Mouse (Mus musculus) kidney, postnatal 0 days (tissue): ENCODE measurements around the gene Gm37240. TPM values are rescaled to one million over a fixed set of nuclear protein-coding genes. Genes with fewer than 3 reads are reported as not detected.

Experiments used
- ATAC-seq: fragments of 200-750 bp; cut with Nextera tagmentation; replicated peaks from 2 replicates; pipeline ENCODE4 v1.8.0; 2017; ENCODE audit warnings: low read depth, moderate number of reproducible peaks, moderate TSS enrichment, moderate library complexity; ENCODE audit not compliant: low FRiP score
- DNase-seq: peaks from one replicate; pipeline ENCODE4 v3.0.0-alpha.2; 2016; ENCODE audit warnings: low spot score
- H3K27ac ChIP-seq: fragments of 300-500 bp; sonication (generic); 2 replicates; pipeline ENCODE4 v1.5.1; 2014; ENCODE audit warnings: mild to moderate bottlenecking
- H3K27me3 ChIP-seq: fragments of 300-500 bp; sonication (generic); 2 replicates; pipeline ENCODE4 v1.6.1; 2014; ENCODE audit warnings: low read length, mixed read lengths; ENCODE audit not compliant: insufficient read depth
- H3K36me3 ChIP-seq: fragments of 300-500 bp; sonication (generic); 2 replicates; pipeline ENCODE4 v1.6.1; 2014; ENCODE audit warnings: low read length, mixed read lengths; ENCODE audit not compliant: insufficient read depth
- H3K4me1 ChIP-seq: fragments of 300-500 bp; sonication (generic); replicated peaks from 2 replicates; pipeline ENCODE4 v1.6.1; 2014; ENCODE audit warnings: antibody characterized with exemption, low read length, mixed read lengths; ENCODE audit not compliant: insufficient read depth
- H3K4me2 ChIP-seq: fragments of 300-500 bp; sonication (generic); 2 replicates; pipeline ENCODE4 v1.6.1; 2014; ENCODE audit warnings: mild to moderate bottlenecking, low read length, moderate library complexity, mixed read lengths
- H3K4me3 ChIP-seq: fragments of 300-500 bp; sonication (generic); replicated peaks from 2 replicates; pipeline ENCODE4 v1.5.1; 2014; ENCODE audit warnings: low read depth, low read length
- H3K9ac ChIP-seq: fragments of 300-500 bp; sonication (generic); 2 replicates; pipeline ENCODE4 v1.6.1; 2014; ENCODE audit warnings: low read depth, low read length
- H3K9me3 ChIP-seq: fragments of 300-500 bp; sonication (generic); replicated peaks from 2 replicates; pipeline ENCODE4 v1.6.1; 2016; ENCODE audit warnings: low read length, inconsistent platforms, mixed read lengths
- CTCF ChIP-seq: IDR thresholded peaks from 2 replicates; pipeline ENCODE4 v1.5.1; 2016; ENCODE audit warnings: antibody characterized with exemption, low read depth, mild to moderate bottlenecking, moderate library complexity
- WGBS: fragments of 180-500 bp; shearing (Covaris S2); extraction: QIAGEN DNeasy Blood & Tissue Kit; methylation state at CpG from one replicate; pipeline ENCODE4 v1.1.7; 2014; 5-methylcytosine and 5-hydroxymethylcytosine counted together
- polyA plus RNA-seq: library from polyadenylated mRNA; unstranded; fragments of >200 nt; fragmentation: Nextera tagmentation; extraction: Ambion mirVana; gene quantifications from 2 replicates; pipeline ENCODE4 v1.2.1, GENCODE M21; 2015

Gm37240 gene
- polyA plus RNA-seq, 1 experiment from 2014 or later, result 10.8 TPM

DNA sequence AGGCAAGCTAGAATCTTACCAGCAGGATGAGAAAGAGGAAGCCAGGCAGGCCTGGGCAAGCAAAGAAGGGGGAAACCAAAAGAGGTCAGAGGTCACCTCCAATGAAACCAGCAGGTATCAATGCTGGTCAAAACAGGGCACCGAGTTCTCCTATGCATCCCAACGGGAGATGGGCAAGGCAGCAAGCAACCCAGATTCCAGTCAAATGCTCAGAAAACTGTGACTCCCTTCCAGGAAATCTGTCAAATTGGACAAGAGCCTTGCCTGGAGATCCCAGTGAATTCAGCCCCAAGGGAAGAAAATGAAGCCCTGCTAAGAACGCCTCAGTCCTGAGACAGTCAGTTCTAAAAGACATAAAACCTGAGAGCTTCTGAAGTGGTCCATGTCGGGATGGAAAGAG is 437.9 kb downstream of the Gm37240 start:
- no peak overlapping the region for H3K4me3 ChIP-seq
- H3K4me2 ChIP-seq, result no peak overlapping the region
- no peaks in the 10 kb centered on the region for H3K36me3 ChIP-seq
- WGBS, result 73% methylated on average over 4 of the region's 4 CpGs
- no peaks in the 10 kb centered on the region for H3K4me1 ChIP-seq
- no peak overlapping the region for H3K9ac ChIP-seq
- H3K9me3 ChIP-seq, result no peaks in the 10 kb centered on the region
- DNase-seq (no peak), ATAC-seq (no peak)
- no peak for TF ChIP-seq CTCF
- no peak overlapping the region for H3K27ac ChIP-seq
- no peaks in the 10 kb centered on the region for H3K27me3 ChIP-seq

DNA sequence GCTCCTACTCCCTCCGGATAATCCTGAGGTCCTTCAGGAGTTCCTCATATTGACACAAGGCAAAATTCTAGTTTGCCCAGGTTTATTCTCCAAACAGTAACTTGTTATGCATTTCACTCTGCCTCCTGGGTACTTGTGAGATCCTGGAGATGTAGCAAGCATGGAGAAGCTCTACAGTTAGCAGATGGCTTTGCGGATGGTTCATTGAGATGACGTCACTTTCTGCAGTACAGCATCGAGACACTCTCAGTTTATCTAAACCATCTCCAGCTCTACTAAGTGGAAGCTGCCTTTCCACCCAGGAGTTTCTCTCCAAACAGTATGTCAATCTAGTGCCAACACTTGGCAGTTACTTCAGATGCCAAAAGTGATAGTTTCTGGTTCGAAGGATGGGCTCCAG is 444.5 kb downstream of the Gm37240 start:
- Histone ChIP-seq H3K9ac (no peak overlapping the region), H3K4me1 (no peaks in the 10 kb centered on the region), H3K36me3 (no peaks in the 10 kb centered on the region), H3K4me3 (no peak overlapping the region), H3K27me3 (no peaks in the 10 kb centered on the region), H3K27ac (no peak overlapping the region), H3K9me3 (no peaks in the 10 kb centered on the region), H3K4me2 (no peak overlapping the region)
- TF ChIP-seq CTCF, result no peak
- 92% methylated on average over 5 of the region's 5 CpGs for WGBS
- no peak for ATAC-seq
- no peak for DNase-seq

DNA sequence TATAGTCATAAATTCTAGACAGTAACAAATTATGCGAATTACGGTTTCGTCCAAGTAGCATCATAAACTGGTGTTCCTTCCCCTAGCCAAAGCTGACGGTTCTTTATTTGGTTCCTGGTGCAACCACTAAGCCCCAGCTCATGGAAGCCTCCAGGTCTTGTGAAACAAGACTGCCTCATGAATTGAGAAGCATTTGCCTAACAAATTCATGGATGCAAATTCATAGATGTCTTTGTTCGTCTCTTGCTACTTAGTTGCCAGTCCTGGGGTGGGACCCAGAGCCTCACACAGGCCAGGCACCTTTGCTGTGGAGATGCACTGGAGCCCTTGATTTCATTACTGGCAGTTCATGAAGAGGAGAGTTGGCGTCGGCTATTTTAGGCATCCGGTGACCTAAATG is 445.1 kb downstream of the Gm37240 start:
- Histone ChIP-seq H3K4me2 (no peak overlapping the region), H3K9me3 (no peaks in the 10 kb centered on the region), H3K36me3 (no peaks in the 10 kb centered on the region), H3K27me3 (no peaks in the 10 kb centered on the region), H3K9ac (no peak overlapping the region), H3K27ac (no peak overlapping the region), H3K4me1 (no peaks in the 10 kb centered on the region), H3K4me3 (no peak overlapping the region)
- WGBS, result 90% methylated on average over 8 of the region's 8 CpGs
- no peak for ATAC-seq
- no peak for TF ChIP-seq CTCF
- no peak for DNase-seq

DNA sequence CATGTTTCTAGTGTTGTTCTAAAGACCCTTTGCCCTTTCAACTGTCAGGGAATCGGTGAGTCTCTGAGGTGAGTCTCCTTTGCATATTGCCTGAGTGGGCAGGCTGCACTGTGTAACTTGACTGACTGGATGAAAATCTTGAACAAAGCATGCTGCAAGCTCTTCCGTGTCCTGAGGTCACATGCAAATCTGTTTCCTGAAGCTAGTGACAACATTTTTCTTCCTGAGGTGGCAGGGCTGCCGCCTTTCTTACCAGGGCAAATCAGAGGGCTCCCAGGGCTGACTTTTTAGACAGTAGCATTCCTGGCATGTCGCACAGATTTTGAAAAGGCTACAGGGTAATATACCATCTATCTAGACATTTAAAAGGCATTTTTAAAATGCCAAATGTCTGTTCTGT is 451.9 kb downstream of the Gm37240 start:
- H3K27ac ChIP-seq, result no peak overlapping the region
- TF ChIP-seq CTCF, result no peak
- no peaks in the 10 kb centered on the region for H3K9me3 ChIP-seq
- H3K4me1 ChIP-seq, result no peaks in the 10 kb centered on the region
- H3K4me3 ChIP-seq, result no peak overlapping the region
- H3K36me3 ChIP-seq, result no peaks in the 10 kb centered on the region
- H3K27me3 ChIP-seq, result no peaks in the 10 kb centered on the region
- no peak for ATAC-seq
- 15% methylated on average over 4 of the region's 4 CpGs for WGBS
- no peak for DNase-seq
- no peak overlapping the region for H3K4me2 ChIP-seq
- no peak overlapping the region for H3K9ac ChIP-seq

DNA sequence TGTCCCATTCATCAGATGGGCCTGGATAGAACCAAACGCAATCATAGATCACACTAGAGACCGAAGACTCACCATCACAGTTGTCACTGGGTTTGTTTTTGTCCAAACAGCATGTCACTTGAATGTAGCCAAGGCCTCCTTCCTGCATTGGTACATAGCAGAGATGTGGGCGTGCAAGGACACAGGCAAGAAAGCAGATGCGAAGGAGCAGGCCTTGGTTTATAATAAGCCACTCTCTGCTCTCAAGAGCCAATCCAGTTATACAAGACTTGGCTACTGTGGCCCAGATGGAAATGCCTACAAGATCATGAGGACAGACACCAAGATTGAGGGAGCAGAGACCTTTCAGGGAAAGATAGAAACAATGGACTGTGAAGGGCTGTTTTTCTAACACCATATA is 456.1 kb downstream of the Gm37240 start:
- DNase-seq (no peak), ATAC-seq (no peak)
- no peaks in the 10 kb centered on the region for H3K27me3 ChIP-seq
- no peak for TF ChIP-seq CTCF
- WGBS, result 92% methylated on average over 4 of the region's 4 CpGs
- no peaks in the 10 kb centered on the region for H3K9me3 ChIP-seq
- H3K9ac ChIP-seq, result no peak overlapping the region
- no peak overlapping the region for H3K4me2 ChIP-seq
- no peaks in the 10 kb centered on the region for H3K4me1 ChIP-seq
- no peak overlapping the region for H3K27ac ChIP-seq
- no peaks in the 10 kb centered on the region for H3K36me3 ChIP-seq
- H3K4me3 ChIP-seq, result no peak overlapping the region

GRCm38 (mm10) chr3:85423376-85423997 is 463.8 kb downstream of the Gm37240 start:
- Histone ChIP-seq H3K4me3 (no peak overlapping the region), H3K9me3 (no peaks in the 10 kb centered on the region), H3K9ac (no peak overlapping the region), H3K4me1 (no peaks in the 10 kb centered on the region), H3K27me3 (no peaks in the 10 kb centered on the region), H3K27ac (no peak overlapping the region), H3K4me2 (no peak overlapping the region), H3K36me3 (no peaks in the 10 kb centered on the region)
- TF ChIP-seq CTCF, result no peak
- no peak for ATAC-seq
- 84% methylated on average over 5 of the region's 5 CpGs for WGBS
- no peak for DNase-seq

DNA sequence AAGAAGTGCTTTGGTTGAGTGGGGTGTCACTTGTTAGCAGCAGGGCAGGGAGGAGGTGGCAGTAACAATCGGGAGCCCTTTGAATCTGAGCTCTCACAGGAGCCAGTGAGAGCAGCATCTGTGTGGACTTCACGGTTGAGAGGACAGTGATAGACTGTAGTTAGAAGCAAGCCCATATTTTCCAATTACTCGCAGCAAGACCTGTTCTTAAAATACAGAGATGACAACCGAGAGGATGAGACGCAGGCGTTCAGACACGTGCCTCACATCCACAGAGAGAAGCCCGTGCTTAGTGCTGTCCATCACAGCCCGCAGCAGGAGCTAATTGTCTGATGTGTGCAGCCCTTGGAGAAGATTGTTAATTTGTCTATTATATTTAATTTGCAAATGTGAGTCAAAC is 465.9 kb downstream of the Gm37240 start:
- WGBS, result 64% methylated on average over 9 of the region's 9 CpGs
- Histone ChIP-seq H3K4me3 (no peak overlapping the region), H3K27me3 (no peaks in the 10 kb centered on the region), H3K36me3 (no peaks in the 10 kb centered on the region), H3K9ac (no peak overlapping the region), H3K4me2 (no peak overlapping the region), H3K27ac (no peak overlapping the region), H3K4me1 (no peaks in the 10 kb centered on the region), H3K9me3 (no peaks in the 10 kb centered on the region)
- ATAC-seq (no peak), DNase-seq (no peak)
- no peak for TF ChIP-seq CTCF
